9 mouse cellular contexts compared by ENCODE assay signal in the genomic region with DNA sequence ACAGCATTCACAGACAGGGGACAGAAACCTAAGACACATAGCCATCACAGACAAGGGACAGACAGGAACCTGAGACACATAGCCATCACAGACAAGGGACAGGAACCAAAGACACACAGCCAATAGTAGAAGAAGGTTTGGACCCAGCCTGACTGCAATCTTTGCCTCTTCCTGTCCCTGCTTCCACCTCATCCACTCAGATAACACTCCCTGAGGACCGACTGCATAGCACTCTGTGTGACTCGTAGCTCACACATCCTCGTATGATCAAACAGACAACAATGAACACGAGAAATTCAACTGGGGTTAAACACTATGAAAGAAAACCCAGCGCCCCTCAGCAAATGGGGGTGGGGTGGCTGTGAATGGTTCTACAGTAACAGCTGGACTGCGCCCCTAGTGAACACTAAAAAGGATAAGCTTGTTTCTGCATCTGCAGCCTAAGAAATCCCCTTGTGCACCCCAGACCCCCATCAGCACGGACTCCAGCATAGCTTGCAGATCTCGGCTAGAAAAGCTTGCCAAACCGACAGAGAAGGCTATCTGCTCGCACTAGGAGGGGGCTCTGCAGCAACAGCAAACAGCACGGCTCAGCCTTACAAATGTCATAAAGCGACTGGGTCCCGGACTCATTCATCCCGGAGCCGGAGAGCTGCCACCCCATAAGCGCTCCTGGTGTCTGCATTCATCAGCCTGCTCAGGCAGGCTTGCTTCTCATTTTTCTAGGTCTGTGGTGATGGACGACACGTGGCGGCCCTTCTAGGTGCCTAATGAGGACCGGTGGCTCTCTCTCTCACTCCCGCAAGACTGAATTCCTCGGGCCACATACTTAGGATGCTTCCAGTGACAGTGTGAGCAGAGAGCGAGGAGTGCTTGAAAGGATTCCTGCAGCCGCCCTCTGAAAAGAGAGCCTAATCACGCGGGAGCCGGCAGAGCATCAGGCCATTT. TPM values are rescaled to one million over a fixed set of nuclear protein-coding genes. Genes with fewer than 3 reads are reported as not detected.
DNase-seq lines count a peak whose midpoint lies in the region; ATAC-seq and TF ChIP-seq lines count a peak whose summit lies in the region.
"Had no signal": no experiment of that assay in that cellular context is flagged by ENCODE, and none has a peak within 500 bp of the region (broad histone marks: within the 10 kb centered on the region; RNA-seq: fewer than 3 reads in every experiment).

No protein-coding gene starts in this region.

- DNase-seq in spleen, postnatal 10 days (ENCODE audit: low spot score in 2 of 2) = no peak
- no peak for DNase-seq in layer of hippocampus, adult 9-10 months (ENCODE audit: low spot score)
- DNase-seq in urinary bladder, postnatal 10 days (ENCODE audit: low spot score) = no peak
- DNase-seq: adrenal gland, adult 8-10 months had no signal

- H3K4me2 ChIP-seq in liver, embryonic 16.5 days (ENCODE audit: low read depth, low read length) = 0 out of 2 replicates have a peak overlapping the region, but pooled peaks have one; percentile 3
- no peak overlapping the region for H3K4me2 ChIP-seq in liver, embryonic 12.5 days
- peak overlapping the region; percentile 45 for H3K4me2 ChIP-seq in embryonic facial prominence, embryonic 15.5 days (replicated peaks)
- peak overlapping the region; percentile 30 for H3K4me2 ChIP-seq in intestine, postnatal 0 days (replicated peaks; ENCODE audit: low read depth)
- H3K4me2 ChIP-seq in stomach, embryonic 14.5 days (replicated peaks; ENCODE audit: low read depth, low read length) = peak overlapping the region; percentile 43

- no peaks in the 10 kb centered on the region; the same call in 1 of the 2 replicates for H3K4me1 ChIP-seq in liver, embryonic 16.5 days (ENCODE audit: control insufficient read depth, low read depth, low read length)
- peaks cover 23% of the 10 kb centered on the region for H3K4me1 ChIP-seq in liver, embryonic 12.5 days
- H3K4me1 ChIP-seq in embryonic facial prominence, embryonic 15.5 days = peaks cover 23% of the 10 kb centered on the region
- no peaks in the 10 kb centered on the region; the same call in 1 of the 2 replicates for H3K4me1 ChIP-seq in intestine, postnatal 0 days (replicated peaks; ENCODE audit: control insufficient read depth, insufficient read depth, low read length)
- peaks cover 14% of the 10 kb centered on the region for H3K4me1 ChIP-seq in stomach, embryonic 14.5 days (ENCODE audit: control insufficient read depth, insufficient read depth, low read length)

- H3K9ac ChIP-seq in liver, embryonic 16.5 days (ENCODE audit: low read depth, low read length) = no peak overlapping the region
- no peak overlapping the region for H3K9ac ChIP-seq in liver, embryonic 12.5 days
- H3K9ac ChIP-seq in embryonic facial prominence, embryonic 15.5 days = no peak overlapping the region
- no peak overlapping the region for H3K9ac ChIP-seq in intestine, postnatal 0 days (ENCODE audit: low read depth, low read length)
- no peak overlapping the region for H3K9ac ChIP-seq in stomach, embryonic 14.5 days (replicated peaks; ENCODE audit: low read depth, low read length)

- H3K27ac ChIP-seq in liver, embryonic 16.5 days (ENCODE audit: low read length) = no peak overlapping the region
- H3K27ac ChIP-seq in liver, embryonic 12.5 days = no peak overlapping the region
- H3K27ac ChIP-seq in embryonic facial prominence, embryonic 15.5 days (replicated peaks) = no peak overlapping the region
- no peak overlapping the region for H3K27ac ChIP-seq in intestine, postnatal 0 days (ENCODE audit: low read depth, low read length)
- H3K27ac ChIP-seq in stomach, embryonic 14.5 days (ENCODE audit: low read length) = no peak overlapping the region

- TF ChIP-seq CTCF in intestine, postnatal 0 days (IDR thresholded peaks at IDR 0.05; ENCODE audit: low read depth) = peak; percentile 27; the same call in 1 of the 2 replicates

- WGBS in liver, embryonic 16.5 days (ENCODE audit: insufficient replicate concordance) = 54% methylated on average over 27 of the region's 27 CpGs
- 52% methylated on average over 27 of the region's 27 CpGs for WGBS in liver, embryonic 12.5 days (ENCODE audit: insufficient replicate concordance)
- 9% methylated on average over 27 of the region's 27 CpGs for WGBS in embryonic facial prominence, embryonic 15.5 days
- WGBS in intestine, postnatal 0 days = 27% methylated on average over 27 of the region's 27 CpGs
- 10% methylated on average over 27 of the region's 27 CpGs for WGBS in stomach, embryonic 14.5 days

- ATAC-seq in liver, embryonic 16.5 days (ENCODE audit: low read depth) = no peak
- no peak for ATAC-seq in liver, embryonic 12.5 days
- no peak for ATAC-seq in embryonic facial prominence, embryonic 15.5 days (ENCODE audit: insufficient number of reproducible peaks, low FRiP score, low TSS enrichment, low read depth)
- ATAC-seq in intestine, postnatal 0 days = no peak
- no peak for ATAC-seq in stomach, embryonic 14.5 days (ENCODE audit: insufficient number of reproducible peaks, insufficient read depth, low FRiP score, low read depth)

- no peak overlapping the region for H3K4me3 ChIP-seq in liver, embryonic 16.5 days (ENCODE audit: low read depth, low read length)
- no peak overlapping the region for H3K4me3 ChIP-seq in liver, embryonic 12.5 days
- H3K4me3 ChIP-seq in embryonic facial prominence, embryonic 15.5 days (replicated peaks) = peak overlapping the region; percentile 18; the same call in 1 of the 2 replicates
- no peak overlapping the region for H3K4me3 ChIP-seq in intestine, postnatal 0 days (ENCODE audit: low read depth, low read length)
- 0 out of 2 replicates have a peak overlapping the region, but pooled peaks have one; percentile 5 for H3K4me3 ChIP-seq in stomach, embryonic 14.5 days (ENCODE audit: low read depth, low read length)

- H3K36me3 ChIP-seq in liver, embryonic 16.5 days (ENCODE audit: control insufficient read depth, insufficient read depth) = no peaks in the 10 kb centered on the region
- H3K36me3 ChIP-seq in liver, embryonic 12.5 days = no peaks in the 10 kb centered on the region
- no peaks in the 10 kb centered on the region for H3K36me3 ChIP-seq in embryonic facial prominence, embryonic 15.5 days
- H3K36me3 ChIP-seq in intestine, postnatal 0 days (ENCODE audit: control insufficient read depth, insufficient read depth) = no peaks in the 10 kb centered on the region
- no peaks in the 10 kb centered on the region for H3K36me3 ChIP-seq in stomach, embryonic 14.5 days (ENCODE audit: control insufficient read depth, insufficient read depth, low read length)

- H3K27me3 ChIP-seq in liver, embryonic 16.5 days (ENCODE audit: control insufficient read depth, insufficient read depth, low read depth, low read length) = no peaks in the 10 kb centered on the region
- H3K27me3 ChIP-seq in liver, embryonic 12.5 days (replicated peaks) = peaks cover 14% of the 10 kb centered on the region; the same call in 1 of the 2 replicates
- 0 out of 2 replicates have a peak, but pooled peaks cover 4% of the 10 kb centered on the region for H3K27me3 ChIP-seq in embryonic facial prominence, embryonic 15.5 days
- no peaks in the 10 kb centered on the region for H3K27me3 ChIP-seq in intestine, postnatal 0 days (replicated peaks; ENCODE audit: control insufficient read depth, insufficient read depth, low read length)
- 0 out of 2 replicates have a peak, but pooled peaks cover 3% of the 10 kb centered on the region for H3K27me3 ChIP-seq in stomach, embryonic 14.5 days (ENCODE audit: control insufficient read depth, insufficient read depth, low read length)

- H3K9me3 ChIP-seq in liver, embryonic 16.5 days (replicated peaks; ENCODE audit: control insufficient read depth, low read length) = no peaks in the 10 kb centered on the region
- no peaks in the 10 kb centered on the region for H3K9me3 ChIP-seq in liver, embryonic 12.5 days (replicated peaks)
- no peaks in the 10 kb centered on the region for H3K9me3 ChIP-seq in embryonic facial prominence, embryonic 15.5 days (replicated peaks)
- H3K9me3 ChIP-seq in intestine, postnatal 0 days (ENCODE audit: control insufficient read depth) = no peaks in the 10 kb centered on the region
- no peaks in the 10 kb centered on the region for H3K9me3 ChIP-seq in stomach, embryonic 14.5 days (ENCODE audit: control insufficient read depth, low read depth, low read length)

RNA-seq across cellular contexts. Expression of a gene that starts 44.5 kb away (rescaled TPM):
- polyA plus RNA-seq in liver, embryonic 16.5 days (2015; fragmentation: Nextera tagmentation; extraction: Ambion mirVana) = 0.97 and 1.2 TPM in 2 replicates
- 3.2 and 3.5 TPM in 2 replicates for polyA plus RNA-seq in liver, embryonic 12.5 days (2016; fragmentation: Nextera tagmentation; extraction: Ambion mirVana)
- polyA plus RNA-seq in embryonic facial prominence, embryonic 15.5 days (2015; fragmentation: Nextera tagmentation; extraction: Ambion mirVana) = 5.0 and 5.6 TPM in 2 replicates
- 1.7 TPM in 2 replicates for polyA plus RNA-seq in intestine, postnatal 0 days (2015; fragmentation: Nextera tagmentation; extraction: Ambion mirVana)
- polyA plus RNA-seq in stomach, embryonic 14.5 days (2014; fragmentation: Nextera tagmentation; extraction: Ambion mirVana) = 1.7 and 2.5 TPM in 2 replicates

Comparison
In these comparisons a context has a peak if more than half of its experiments do, and no peak if none do; other contexts are left out.
1. H3K4me3 ChIP-seq: peak in embryonic facial prominence, embryonic 15.5 days (single experiment) and stomach, embryonic 14.5 days (single experiment); none in liver, embryonic 16.5 days (single experiment), liver, embryonic 12.5 days (single experiment) and intestine, postnatal 0 days (single experiment).